Mouse (Mus musculus) liver, embryonic 14.5 days (tissue): ENCODE data around the gene C87436.

ENCODE experiments used
- CTCF ChIP-seq: IDR thresholded peaks from 2 replicates; pipeline ENCODE4 v1.5.1; 2016; ENCODE audit warnings: antibody characterized with exemption, low read depth, control low read depth
- EP300 ChIP-seq: IDR thresholded peaks from 2 replicates; pipeline ENCODE4 v1.6.1; 2016; ENCODE audit warnings: antibody characterized with exemption, low read depth

DNA sequence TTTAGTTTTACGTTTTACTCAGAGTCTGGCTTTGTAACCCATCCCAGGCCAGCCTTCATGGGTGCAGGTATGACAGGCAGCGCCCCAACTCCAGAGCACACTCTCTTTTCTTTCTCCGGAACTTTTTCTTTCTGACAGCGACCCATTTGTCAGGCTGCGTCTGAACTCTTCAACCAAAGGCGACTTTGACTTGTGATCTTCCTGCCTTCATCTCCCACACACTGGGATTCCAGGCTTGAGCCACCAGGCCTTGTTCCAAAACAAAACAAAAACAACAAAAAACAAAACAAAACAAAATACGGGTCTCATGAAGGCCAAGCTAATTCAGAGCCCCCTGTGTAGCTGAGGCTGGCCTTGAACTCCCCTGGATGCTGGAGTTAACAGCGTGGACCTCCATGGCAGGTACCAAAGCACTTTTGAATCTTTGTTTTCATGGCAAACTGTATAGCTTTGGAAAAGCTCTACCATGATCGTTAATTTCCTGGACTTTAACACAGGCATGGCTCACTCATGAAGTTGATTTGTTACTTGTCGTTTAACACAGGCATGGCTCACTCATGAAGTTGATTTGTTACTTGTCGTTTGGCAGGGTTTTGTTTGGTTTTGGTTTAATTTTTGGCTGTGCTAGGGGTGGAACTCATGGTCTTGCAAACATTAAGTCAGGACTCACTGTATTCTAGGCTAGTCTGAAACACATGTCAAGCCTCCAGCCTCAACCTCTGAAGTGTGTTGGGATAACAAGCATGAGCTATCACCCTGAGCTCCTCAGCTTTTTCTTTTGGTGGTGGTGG is 60.0 kb downstream of the C87436 start:
- TF ChIP-seq CTCF = no peak
- no peak for TF ChIP-seq EP300
